Mouse (Mus musculus): ENCODE data around the gene D930020B18Rik. TPM values are rescaled to one million over a fixed set of nuclear protein-coding genes. Genes with fewer than 3 reads are reported as not detected.

D930020B18Rik gene
- total and polyA plus RNA-seq, 3 experiments: not detected

GRCm38 (mm10) chr10:121701296-121702248 is 60.2 kb downstream of the D930020B18Rik start (continued):
- TF ChIP-seq CHD1 (IDR thresholded peaks at IDR 0.05; ENCODE audit: low read depth, low read length) (no peak), PAX5 (IDR thresholded peaks at IDR 0.05; ENCODE audit: low read length) (no peak), MAZ (IDR thresholded peaks at IDR 0.05; ENCODE audit: low read depth, low read length) (no peak), ELF1 (IDR thresholded peaks at IDR 0.05; ENCODE audit: low read depth, low read length) (0 out of 2 replicates have a peak, but pooled peaks have one; percentile 22), CTCF (conservative IDR thresholded peaks at IDR 0.05 in 1 of 2, IDR thresholded peaks at IDR 0.05 in 1 of 2; ENCODE audit: low read depth in 2 of 2, low read length in 2 of 2) (peak; percentile 12 to 91; a peak in 2 of 4 replicates), BHLHE40 (IDR thresholded peaks at IDR 0.05; ENCODE audit: low read depth, low read length) (no peak), TCF12 (IDR thresholded peaks at IDR 0.05; ENCODE audit: low read depth, low read length) (no peak; the same call in 1 of the 2 replicates), MAX (IDR thresholded peaks at IDR 0.05; ENCODE audit: low read length) (no peak; the same call in 1 of the 2 replicates), MYC (IDR thresholded peaks at IDR 0.05; ENCODE audit: low read depth, low read length) (peak; percentile 54; the same call in 1 of the 2 replicates)

GRCm38 (mm10) chr10:121703619-121704018 is 62.2 kb downstream of the D930020B18Rik start:
- dilution Hi-C loops (cut with MboI; ENCODE audit: extremely low pct_ligation_motif_present, extremely low pct_unique_long_range_greater_than_20kb, low sequenced_read_pairs): no loop called here
- Histone ChIP-seq H3K36me3 (replicated peaks in 1 of 2; ENCODE audit: control insufficient read depth in 1 of 2, insufficient read depth in 1 of 2, low read length in 1 of 2) (no peaks in the 10 kb centered on the region), H3K9ac (ENCODE audit: insufficient read depth, low read depth) (no peak overlapping the region), H3K9me3 (replicated peaks; ENCODE audit: low read length) (no peaks in the 10 kb centered on the region), H3K27ac (ENCODE audit: insufficient read depth, low read depth) (no peak overlapping the region), H3K27me3 (replicated peaks) (no peaks in the 10 kb centered on the region), H3K79me2 (replicated peaks; ENCODE audit: control insufficient read depth, extremely low read depth, insufficient read depth, poor library complexity, severe bottlenecking) (no peaks in the 10 kb centered on the region), H3K4me2 (ENCODE audit: insufficient read depth, low read depth, poor library complexity, severe bottlenecking) (no peak overlapping the region), H3K4me3 (replicated peaks in 1 of 3; ENCODE audit: low read depth in 2 of 3, low read length in 2 of 3, poor library complexity in 1 of 3) (no peak overlapping the region), H3K4me1 (ENCODE audit: control insufficient read depth in 1 of 2, insufficient read depth in 2 of 2) (peaks cover 0 to 2% of the 10 kb centered on the region in 2 experiments; a peak in 1 of 4 replicates)
- in situ Hi-C loops (cut with MboI; ENCODE audit: low pct_ligation_motif_present, low pct_unique_long_range_greater_than_20kb, low sequenced_read_pairs): no loop called here
- TF ChIP-seq MAZ (IDR thresholded peaks at IDR 0.05; ENCODE audit: low read depth, low read length) (no peak), IRF4 (IDR thresholded peaks at IDR 0.05; ENCODE audit: low read depth, low read length) (no peak), MAX (IDR thresholded peaks at IDR 0.05; ENCODE audit: low read length) (no peak), RAD21 (IDR thresholded peaks at IDR 0.05; ENCODE audit: low read depth, low read length) (no peak), TCF12 (IDR thresholded peaks at IDR 0.05; ENCODE audit: low read depth, low read length) (no peak), E2F4 (IDR thresholded peaks at IDR 0.05; ENCODE audit: insufficient replicate concordance, low read depth, low read length) (no peak), ZMIZ1 (IDR thresholded peaks at IDR 0.05; ENCODE audit: low read depth, low read length) (no peak), ZKSCAN1 (IDR thresholded peaks at IDR 0.05; ENCODE audit: borderline replicate concordance, low read depth, low read length) (no peak), MEF2A (IDR thresholded peaks at IDR 0.05; ENCODE audit: borderline replicate concordance, low read depth, low read length) (no peak), UBTF (IDR thresholded peaks at IDR 0.05; ENCODE audit: low read depth, low read length) (no peak), SIN3A (IDR thresholded peaks at IDR 0.05; ENCODE audit: low read length) (no peak)
- DNase-seq (ENCODE audit: extremely low read depth): no peak

Measured in CH12.LX (cell line).